Mouse (Mus musculus) cerebellum, adult 9-10 months (tissue): Measurements from ENCODE around the gene Rims1.

Experiments
- DNase-seq: peaks from one replicate; pipeline ENCODE4 v3.0.0; 2022

The Rims1 gene

DNA sequence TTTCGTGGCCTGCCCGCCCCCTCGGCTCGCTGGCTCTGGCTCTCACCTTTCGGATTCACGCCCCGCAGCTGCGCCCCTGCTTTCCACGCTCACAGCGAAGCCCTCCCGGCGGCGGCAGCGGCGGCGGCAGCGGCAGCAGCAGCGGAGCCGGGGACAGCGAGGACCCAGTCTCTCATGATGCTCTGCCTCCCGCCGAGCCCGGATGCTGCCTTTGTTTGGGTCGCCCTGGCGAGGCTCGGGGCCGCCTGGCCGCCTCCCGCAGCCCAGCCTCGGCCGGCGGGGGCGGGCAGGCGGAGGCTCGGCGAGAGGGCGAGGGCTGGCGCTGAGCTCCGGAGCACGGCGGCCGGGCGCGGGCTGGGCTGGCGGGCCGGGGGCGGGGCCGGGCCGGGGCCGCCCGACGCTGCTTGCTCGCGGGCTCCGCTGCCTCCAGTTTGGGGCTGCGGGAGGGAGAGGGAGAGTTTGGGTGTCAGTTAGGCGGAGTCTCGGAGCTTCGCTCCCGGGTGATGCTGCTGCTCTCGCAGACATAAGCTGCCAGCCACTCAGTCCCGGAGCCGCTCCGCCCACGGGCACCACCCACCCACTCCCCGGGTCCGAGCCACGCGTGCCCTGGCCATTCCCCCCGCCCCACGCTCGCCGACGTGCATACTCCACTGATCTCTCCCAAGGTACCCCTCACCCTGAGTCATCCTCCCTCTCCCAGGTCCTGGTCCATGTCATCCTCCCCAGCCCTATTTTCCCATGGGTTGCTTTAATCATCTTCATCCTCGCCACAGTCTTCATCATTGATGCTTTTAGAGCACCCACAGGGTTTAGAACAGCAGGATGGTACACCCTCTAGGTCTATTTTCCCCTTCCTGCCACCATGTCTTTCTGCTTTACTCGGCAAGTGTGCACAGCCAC, at the start of gene Rims1:
TSS of gene Rims1 (minus strand) at position 269 of the 900 bp plus-strand sequence.
- peak; percentile 87 for DNase-seq

GRCm38 (mm10) chr1:22806626-22807096, 867 bp upstream of the Rims1 start:
- peak; percentile 65 for DNase-seq

DNA sequence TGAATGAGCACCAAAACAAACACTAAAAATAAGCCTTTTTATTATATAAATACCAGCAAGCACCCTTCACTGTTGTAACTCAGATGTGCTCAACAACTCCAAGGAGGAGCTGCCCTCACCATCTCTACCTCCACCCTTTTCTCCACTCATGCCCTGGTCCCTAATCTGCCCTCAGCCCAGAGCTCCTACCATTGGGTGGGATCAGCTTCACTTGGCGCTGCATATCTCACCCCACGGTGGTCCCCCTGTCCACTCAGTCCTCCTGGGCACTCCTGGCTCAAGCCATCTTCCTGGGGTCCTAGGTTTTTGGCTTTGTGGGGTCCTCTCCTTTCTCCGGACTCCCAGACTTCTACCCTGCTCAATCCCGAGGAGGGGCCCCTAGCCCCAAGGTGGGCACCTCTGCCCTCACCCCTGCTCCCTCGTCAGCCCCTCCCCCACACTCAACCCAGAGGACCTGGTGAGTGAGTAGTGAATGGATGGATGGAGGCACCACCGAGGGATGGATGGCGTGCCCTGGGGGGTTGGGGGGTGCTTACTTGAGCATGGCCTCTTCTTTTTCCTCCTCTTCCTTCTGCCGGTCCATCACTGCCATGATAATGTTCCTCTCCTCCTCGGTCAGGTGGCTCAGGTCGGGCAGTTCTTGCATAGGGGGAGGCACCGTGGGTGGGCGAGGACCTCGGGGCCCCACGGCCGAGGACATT, 619 bp downstream of the Rims1 start:
- DNase-seq: peak; percentile 78

GRCm38 (mm10) chr1:22804148-22804885, 1.5 kb downstream of the Rims1 start:
- peak; percentile 55 for DNase-seq

DNA sequence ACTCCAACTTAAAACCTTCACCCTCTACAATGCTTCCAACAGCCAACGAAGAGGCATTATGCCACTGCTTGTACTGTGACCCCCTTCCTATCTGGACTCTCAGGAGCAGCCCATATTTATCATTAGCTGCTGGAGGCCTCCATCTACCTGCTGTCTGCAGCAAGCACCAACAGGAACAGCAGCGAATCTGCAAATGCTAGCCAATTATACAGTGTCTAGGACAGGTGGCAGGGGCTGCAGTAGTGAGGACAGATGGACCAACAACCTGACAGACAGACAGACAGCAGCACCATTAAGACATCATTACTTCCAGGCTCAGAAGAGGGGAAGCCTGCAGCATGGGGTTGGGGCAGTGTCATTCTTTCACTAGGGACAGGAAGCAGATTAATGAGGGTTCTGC, 2.3 kb downstream of the Rims1 start:
- DNase-seq: peak; percentile 69

GRCm38 (mm10) chr1:22800276-22800675, 5.5 kb downstream of the Rims1 start:
- DNase-seq: no peak

- peak; percentile 13 for DNase-seq
Measured at GRCm38 (mm10) chr1:22797091-22797490, 8.7 kb downstream of the Rims1 start.

GRCm38 (mm10) chr1:22789391-22789909, 16.3 kb downstream of the Rims1 start:
- DNase-seq: peak; percentile 56

- peak; percentile 90 for DNase-seq
Measured at GRCm38 (mm10) chr1:22787616-22788015, 18.2 kb downstream of the Rims1 start.

DNA sequence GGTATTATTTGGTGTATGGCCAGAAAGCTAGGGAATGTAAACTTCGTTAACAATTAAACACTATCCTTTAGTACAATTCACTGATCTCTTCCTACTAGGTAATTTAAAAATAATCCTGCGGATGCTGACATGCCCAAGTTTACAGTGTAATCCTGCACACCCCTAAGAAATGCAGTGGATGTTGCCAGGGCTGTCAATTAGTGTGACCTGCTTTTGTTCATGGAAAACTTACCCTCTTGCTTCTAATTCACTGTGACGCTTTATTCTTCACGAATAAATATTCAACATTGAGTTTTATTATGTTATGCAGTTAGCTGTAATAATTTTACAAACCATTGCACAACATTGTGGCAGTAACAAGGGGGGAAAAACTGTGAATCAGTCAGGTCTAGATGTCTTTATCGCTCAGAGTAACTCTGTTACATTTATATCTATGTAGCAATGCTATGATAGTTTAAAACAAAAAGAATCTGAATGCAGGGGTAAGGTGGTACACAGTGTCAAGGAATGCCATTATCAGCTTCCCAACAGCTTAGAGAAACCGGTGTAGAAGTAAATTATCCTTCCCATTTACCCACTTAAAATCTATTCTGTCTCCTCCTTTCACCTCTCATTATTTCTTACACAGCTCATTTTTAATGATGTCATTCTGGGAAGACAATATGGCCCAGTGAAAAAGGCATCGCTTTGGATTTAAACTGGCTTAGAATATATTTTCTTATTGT, 35.1 kb downstream of the Rims1 start:
- no peak for DNase-seq

GRCm38 (mm10) chr1:22763376-22763775, 42.4 kb downstream of the Rims1 start:
- no peak for DNase-seq

GRCm38 (mm10) chr1:22762780-22763179, 43.0 kb downstream of the Rims1 start:
- DNase-seq: no peak

DNA sequence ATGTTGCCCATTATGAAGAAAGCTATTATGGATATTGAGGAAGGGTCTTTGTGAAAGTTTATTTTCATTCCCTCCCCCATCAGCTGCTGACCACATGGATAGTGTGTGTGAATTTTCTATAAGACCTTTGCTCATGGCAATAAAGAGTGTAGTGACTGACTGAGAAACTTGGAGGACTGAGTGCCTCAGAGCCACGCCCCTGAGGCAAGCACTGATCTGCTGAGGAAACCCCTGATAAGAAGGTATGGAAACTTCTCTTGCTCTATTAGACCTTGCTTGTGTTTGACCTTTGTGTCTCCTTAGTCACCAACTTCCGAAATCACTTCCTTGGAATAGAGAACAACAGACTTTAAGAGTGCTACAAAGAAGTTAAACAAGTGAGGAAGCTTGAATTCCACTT, 55.3 kb downstream of the Rims1 start:
- no peak for DNase-seq

DNA sequence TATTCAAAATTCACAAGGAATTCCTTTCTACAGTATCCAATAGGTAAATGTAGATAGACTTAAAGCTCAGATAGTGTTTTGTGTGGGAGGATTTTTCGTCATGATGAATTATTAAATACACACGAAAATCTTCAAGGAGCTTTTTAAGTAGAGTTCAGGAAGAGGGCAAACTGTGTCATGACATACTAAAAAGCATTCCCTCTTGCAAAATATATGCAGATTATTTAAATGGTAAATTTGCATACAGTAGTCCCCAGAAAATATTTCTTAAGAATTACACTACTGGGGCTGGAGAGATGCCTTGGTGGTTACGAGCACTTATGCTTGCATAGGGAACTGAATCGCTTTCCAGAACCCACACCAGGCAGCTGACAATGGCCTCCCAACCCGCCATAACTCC, 61.1 kb downstream of the Rims1 start:
- DNase-seq: no peak

GRCm38 (mm10) chr1:22737491-22737890, 68.3 kb downstream of the Rims1 start:
- no peak for DNase-seq

DNA sequence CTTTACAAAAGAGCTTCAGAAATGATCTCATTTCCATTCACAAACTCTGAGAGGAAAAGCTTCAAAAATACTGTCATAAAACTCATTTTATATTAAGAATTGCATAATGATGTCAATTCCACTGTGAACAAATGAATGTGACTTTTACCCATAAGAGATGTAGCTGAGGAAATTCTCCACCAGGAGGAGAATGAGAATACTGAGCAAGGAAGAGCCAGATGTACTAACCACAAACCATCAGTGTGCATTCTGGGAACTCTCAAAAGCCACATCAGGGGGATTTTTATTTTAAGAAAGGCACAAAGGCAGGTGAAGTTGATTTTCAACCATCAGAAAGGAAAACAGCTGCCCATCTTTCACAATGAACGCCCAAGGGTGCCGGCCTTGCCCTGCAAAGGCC, 71.4 kb downstream of the Rims1 start:
- DNase-seq: no peak

- DNase-seq: no peak
Measured at GRCm38 (mm10) chr1:22733281-22733680, 72.5 kb downstream of the Rims1 start.

- no peak for DNase-seq
Measured at GRCm38 (mm10) chr1:22728207-22728606, 77.6 kb downstream of the Rims1 start.

DNA sequence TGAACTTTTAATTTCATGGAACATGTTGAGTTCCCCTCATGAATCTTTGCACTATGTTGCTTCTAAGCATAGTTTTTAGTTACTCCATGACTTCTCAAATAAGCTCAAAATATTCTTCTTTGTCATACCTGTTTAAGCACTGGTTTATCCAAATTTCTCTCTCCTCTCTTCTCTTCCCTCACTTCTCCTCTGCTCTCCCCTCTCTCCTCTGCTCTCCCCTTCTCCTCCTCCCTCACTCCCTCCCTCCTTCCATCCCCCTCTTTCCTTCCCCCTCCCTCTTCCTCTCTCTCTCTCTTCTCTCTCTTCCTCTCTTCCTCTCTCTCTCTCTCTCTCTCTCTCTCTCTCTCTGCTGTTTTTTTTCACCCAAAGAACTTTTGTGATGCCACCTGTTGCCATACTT, 84.1 kb downstream of the Rims1 start:
- DNase-seq: no peak

- no peak for DNase-seq
Measured at GRCm38 (mm10) chr1:22720714-22721113, 85.1 kb downstream of the Rims1 start.

DNA sequence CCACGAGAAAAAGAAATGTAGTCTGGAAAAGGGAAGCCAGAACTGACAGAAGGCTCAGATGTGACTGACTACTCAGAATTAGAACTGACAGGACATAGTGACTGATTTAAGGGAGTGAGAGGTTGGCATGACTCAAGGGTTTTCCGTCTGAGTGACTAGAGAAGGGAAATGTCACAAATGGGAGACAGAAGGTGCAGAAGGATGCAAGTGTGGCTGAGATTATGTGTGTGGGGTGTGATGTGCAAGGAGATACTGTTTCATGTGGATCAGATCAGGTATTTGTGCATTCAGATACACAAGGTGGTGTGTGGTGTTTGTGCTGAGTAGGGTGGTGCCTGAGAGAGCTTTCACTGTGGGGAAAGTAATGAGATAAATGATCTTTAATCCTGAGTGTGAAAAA, 96.3 kb downstream of the Rims1 start:
- peak; percentile 70 for DNase-seq

GRCm38 (mm10) chr1:22695046-22695445, 110.7 kb downstream of the Rims1 start:
- peak; percentile 58 for DNase-seq
